Mouse (Mus musculus) MEL (cell line): ENCODE data around the gene Slfn2. TPM values are rescaled to one million over a fixed set of nuclear protein-coding genes. Genes with fewer than 3 reads are reported as not detected.
A peak's percentile ranks its signal among the peaks of the same experiment; 100 is the strongest.
"Not testable (repeated sequence)": the region's sequence is repeated elsewhere in the genome, so short reads cannot be mapped to it uniquely, and the experiment has no call there.

Source experiments
- DNase-seq: peaks from one replicate; pipeline ENCODE4 v3.0.0; 2011; ENCODE audit warnings: low read depth, low spot score
- H3K27ac ChIP-seq: 2 replicates; pipeline ENCODE4 v1.5.1; 2012; ENCODE audit warnings: low read depth, mild to moderate bottlenecking, control low read depth, low read length, moderate library complexity; ENCODE audit not compliant: control insufficient read depth
- H3K27me3 ChIP-seq, 2 experiments: fragments of 150-350 bp in 1 of 2; sonication (generic) in 1 of 2; 2 replicates each; pipeline ENCODE4 v1.6.1; 2012; ENCODE audit warnings: low read length in 2 of 2, mild to moderate bottlenecking in 2 of 2, improper control_type of control experiment in 1 of 2, moderate library complexity in 1 of 2; ENCODE audit not compliant: insufficient read depth in 2 of 2, control insufficient read depth in 1 of 2
- H3K36me3 ChIP-seq, 2 experiments: 2 replicates each; pipeline ENCODE4 v1.6.1; 2012 to 2014; ENCODE audit warnings: low read length in 2 of 2, improper control_type of control experiment in 1 of 2, inconsistent platforms in 1 of 2, mild to moderate bottlenecking in 1 of 2; ENCODE audit not compliant: insufficient read depth in 2 of 2, control insufficient read depth in 1 of 2
- H3K4me1 ChIP-seq, 2 experiments: fragments of 150-350 bp in 1 of 2; sonication (generic) in 1 of 2; 2 replicates each; pipeline ENCODE4 v1.6.1; 2012; ENCODE audit warnings: low read length in 2 of 2, improper control_type of control experiment in 1 of 2, mild to moderate bottlenecking in 1 of 2; ENCODE audit not compliant: insufficient read depth in 2 of 2, control insufficient read depth in 1 of 2
- H3K4me3 ChIP-seq, 2 experiments: fragments of 150-350 bp in 1 of 2; sonication (generic) in 1 of 2; 2 replicates each; pipeline ENCODE4 v1.5.1; 2012; ENCODE audit warnings: low read depth in 2 of 2, low read length in 2 of 2, mild to moderate bottlenecking in 2 of 2, moderate library complexity in 2 of 2, control low read depth in 1 of 2, improper control_type of control experiment in 1 of 2; ENCODE audit not compliant: control insufficient read depth in 1 of 2, insufficient read depth in 1 of 2
- H3K79me2 ChIP-seq: 2 replicates; pipeline ENCODE4 v1.6.1; 2012; ENCODE audit warnings: mild to moderate bottlenecking, low read length, moderate library complexity; ENCODE audit not compliant: control insufficient read depth, poor library complexity, insufficient read depth
- H3K9ac ChIP-seq: 2 replicates; pipeline ENCODE4 v1.6.1; 2012; ENCODE audit warnings: low read depth, mild to moderate bottlenecking, control low read depth, low read length, moderate library complexity; ENCODE audit not compliant: control insufficient read depth, poor library complexity, severe bottlenecking
- H3K9me3 ChIP-seq: fragments of 150-350 bp; sonication (generic); replicated peaks from 2 replicates; pipeline ENCODE4 v1.6.1; 2012; ENCODE audit warnings: mild to moderate bottlenecking, low read length, improper control_type of control experiment, moderate library complexity; ENCODE audit not compliant: insufficient read depth
- CHD2 ChIP-seq: IDR thresholded peaks from 2 replicates; pipeline ENCODE4 v1.6.1; 2011; ENCODE audit warnings: low read length, improper control_type of control experiment
- E2F4 ChIP-seq: IDR thresholded peaks from 2 replicates; pipeline ENCODE4 v1.6.1; 2011; ENCODE audit warnings: low read depth, low read length, improper control_type of control experiment, borderline replicate concordance
- EP300 ChIP-seq, 2 experiments: IDR thresholded peaks; 2 replicates each; pipeline ENCODE4 v1.6.1; 2011; ENCODE audit warnings: improper control_type of control experiment in 2 of 2, low read length in 2 of 2, low read depth in 1 of 2, mild to moderate bottlenecking in 1 of 2
- ETS1 ChIP-seq: IDR thresholded peaks from 2 replicates; pipeline ENCODE4 v1.6.1; 2012; ENCODE audit warnings: low read depth, mild to moderate bottlenecking, inconsistent platforms, low read length, improper control_type of control experiment, moderate library complexity
- GABPA ChIP-seq: IDR thresholded peaks from 2 replicates; pipeline ENCODE4 v1.6.1; 2012; ENCODE audit warnings: low read depth, mild to moderate bottlenecking, inconsistent platforms, low read length, improper control_type of control experiment, moderate library complexity
- GATA1 ChIP-seq: IDR thresholded peaks from 2 replicates; pipeline ENCODE4 v1.6.1; 2011; ENCODE audit warnings: low read depth, low read length, improper control_type of control experiment
- HCFC1 ChIP-seq: IDR thresholded peaks from 2 replicates; pipeline ENCODE4 v1.6.1; 2012; ENCODE audit warnings: low read depth, mild to moderate bottlenecking, inconsistent platforms, low read length, improper control_type of control experiment, moderate library complexity
- MAX ChIP-seq: IDR thresholded peaks from 2 replicates; pipeline ENCODE4 v1.6.1; 2011; ENCODE audit warnings: low read length, improper control_type of control experiment
- MYC ChIP-seq: IDR thresholded peaks from 2 replicates; pipeline ENCODE4 v1.6.1; 2011; ENCODE audit warnings: low read depth, mild to moderate bottlenecking, low read length, improper control_type of control experiment, moderate library complexity
- NELFE ChIP-seq: IDR thresholded peaks from 2 replicates; pipeline ENCODE4 v1.6.1; 2011; ENCODE audit warnings: low read depth, low read length, improper control_type of control experiment
- POLR2A ChIP-seq, 2 experiments: IDR thresholded peaks; 2 replicates each; pipeline ENCODE4 v1.6.1; 2011 to 2012; ENCODE audit warnings: low read length in 2 of 2, mild to moderate bottlenecking in 2 of 2, control low read depth in 1 of 2, improper control_type of control experiment in 1 of 2, low read depth in 1 of 2, moderate library complexity in 1 of 2; ENCODE audit not compliant: control insufficient read depth in 1 of 2, insufficient read depth in 1 of 2, poor library complexity in 1 of 2
- POLR2AphosphoS5 ChIP-seq: IDR thresholded peaks from 2 replicates; pipeline ENCODE4 v1.6.1; 2012; ENCODE audit warnings: low read depth, borderline replicate concordance, mild to moderate bottlenecking, inconsistent platforms, low read length, moderate library complexity, mixed read lengths
- TBP ChIP-seq: IDR thresholded peaks from 2 replicates; pipeline ENCODE4 v1.8.0; 2011; ENCODE audit warnings: low read depth, low read length, improper control_type of control experiment
- UBTF ChIP-seq: IDR thresholded peaks from 2 replicates; pipeline ENCODE4 v1.6.1; 2012; ENCODE audit warnings: low read depth, mild to moderate bottlenecking, inconsistent platforms, low read length, improper control_type of control experiment, moderate library complexity, borderline replicate concordance; ENCODE audit not compliant: insufficient read depth
- polyA plus RNA-seq, 2 experiments: library from polyadenylated mRNA; stranded (reverse) in 1 of 2; unstranded in 1 of 2; fragments of >175 nt in 1 of 2; fragments of >200 nt in 1 of 2; gene quantifications; 2 replicates each; pipeline versions ENCODE4 v1.2.1 to v1.2.4; 2012; ENCODE audit warnings: low replicate concordance in 2 of 2, low read depth in 1 of 2; ENCODE audit not compliant: insufficient read length in 2 of 2, insufficient read depth in 1 of 2, missing spikeins in 1 of 2
- total RNA-seq: library from RNA; depleted of rRNA; stranded (reverse); fragments of 300-350 nt; gene quantifications from 2 replicates; pipeline ENCODE4 v1.2.3, GENCODE M21; 2012

Slfn2 gene
- total and polyA plus RNA-seq, 3 experiments, result 0.07 to 0.46 TPM; not detected in 1

- Histone ChIP-seq H3K27ac (peak overlapping the region; percentile 90), H3K4me3 (peak overlapping the region; percentile 78), H3K9ac (peak overlapping the region; percentile 86)
- not testable (repeated sequence) for H3K4me1 ChIP-seq, H3K27me3 ChIP-seq, H3K9me3 ChIP-seq, H3K79me2 ChIP-seq
- TF ChIP-seq TBP, result 0 out of 2 replicates have a peak, but pooled peaks have one; percentile 26
- peak; percentile 44; the same call in 1 of the 2 replicates for TF ChIP-seq GATA1
- 0 out of 4 replicates have a peak, but pooled peaks of 1 of the 2 experiments have one; percentile 32 for TF ChIP-seq EP300 (IDR thresholded peaks at IDR 0.05; ENCODE audit: low read depth in 1 of 2, low read length in 2 of 2)
- peak; percentile 51; the same call in 1 of the 2 replicates for TF ChIP-seq MAX
- 0 out of 2 replicates have a peak, but pooled peaks have one; percentile 20 for TF ChIP-seq HCFC1
- peak; percentile 39; the same call in 1 of the 2 replicates for TF ChIP-seq NELFE
- TF ChIP-seq, all 39 proteins: peak for 6; not testable (repeated sequence) for 33
- peak; percentile 82 for DNase-seq
- not testable (repeated sequence) for H3K36me3 ChIP-seq
Observed at GRCm38 (mm10) chr11:83019561-83020519, 45.1 kb upstream of the Slfn2 start.

GRCm38 (mm10) chr11:83020621-83021020 lies 44.3 kb upstream of the Slfn2 start, which contains the start of gene Slfn8:
Gene Slfn8 (minus strand): TSS chr11:83020810.
- Histone ChIP-seq H3K27me3 (no peaks in the 10 kb centered on the region), H3K9ac (peak within 1 kb of the TSS; percentile 86), H3K79me2 (0 out of 2 replicates have a peak, but pooled peaks cover 3% of the 10 kb centered on the region), H3K36me3 (peaks cover 0 to 4% of the 10 kb centered on the region in 2 experiments; a peak in 2 of 4 replicates), H3K4me1 (peaks cover 2% of the 10 kb centered on the region in 2 experiments; a peak in 2 of 4 replicates), H3K9me3 (no peaks in the 10 kb centered on the region), H3K27ac (peak within 1 kb of the TSS; percentile 90), H3K4me3 (peak within 1 kb of the TSS; percentile 78)
- peak; percentile 85 for DNase-seq
- TF ChIP-seq GABPA (no peak), MYC (no peak), POLR2A (IDR thresholded peaks at IDR 0.05; ENCODE audit: control insufficient read depth in 1 of 2, insufficient read depth in 1 of 2, low read depth in 1 of 2, low read length in 2 of 2, poor library complexity in 1 of 2) (peak in 1 of 2 experiments; percentile 45; a peak in 2 of 4 replicates), UBTF (no peak), ETS1 (0 out of 2 replicates have a peak, but pooled peaks have one; percentile 22), POLR2AphosphoS5 (no peak), E2F4 (no peak), HCFC1 (no peak), CHD2 (no peak)

GRCm38 (mm10) chr11:83038686-83039085 lies 26.2 kb upstream of the Slfn2 start:
- not testable (repeated sequence) for H3K27me3 ChIP-seq, H3K4me3 ChIP-seq, H3K9ac ChIP-seq, H3K79me2 ChIP-seq, H3K27ac ChIP-seq, H3K36me3 ChIP-seq, H3K4me1 ChIP-seq, DNase-seq, H3K9me3 ChIP-seq
